Mouse (Mus musculus): ENCODE results near the gene Pzp. TPM values are rescaled to one million over a fixed set of nuclear protein-coding genes. Genes with fewer than 3 reads are reported as not detected.

Pzp gene
- total RNA-seq, 2 experiments from 2014 or later = 0.12 TPM

GRCm38 (mm10) chr6:128479463-128480454 lies 46.8 kb downstream of the Pzp start:
- intact Hi-C loops (cut with DNase I) = no loop called here
- peak; percentile 98 for DNase-seq

GRCm38 (mm10) chr6:128477495-128477894 lies 49.0 kb downstream of the Pzp start:
- no peak for DNase-seq
- intact Hi-C loops (cut with DNase I) = no loop called here

GRCm38 (mm10) chr6:128474112-128474511 lies 52.4 kb downstream of the Pzp start:
- intact Hi-C loops (cut with DNase I) = no loop called here
- no peak for DNase-seq

GRCm38 (mm10) chr6:128469451-128469850 lies 57.1 kb downstream of the Pzp start:
- peak; percentile 13 for DNase-seq
- intact Hi-C loops (cut with DNase I) = no loop called here

- DNase-seq = no peak
- intact Hi-C loops (cut with DNase I) = no loop called here
Measured at GRCm38 (mm10) chr6:128467298-128467697, 59.2 kb downstream of the Pzp start.

- intact Hi-C loops (cut with DNase I) = no loop called here
- no peak for DNase-seq
Measured at GRCm38 (mm10) chr6:128466563-128466962, 60.0 kb downstream of the Pzp start.

DNA sequence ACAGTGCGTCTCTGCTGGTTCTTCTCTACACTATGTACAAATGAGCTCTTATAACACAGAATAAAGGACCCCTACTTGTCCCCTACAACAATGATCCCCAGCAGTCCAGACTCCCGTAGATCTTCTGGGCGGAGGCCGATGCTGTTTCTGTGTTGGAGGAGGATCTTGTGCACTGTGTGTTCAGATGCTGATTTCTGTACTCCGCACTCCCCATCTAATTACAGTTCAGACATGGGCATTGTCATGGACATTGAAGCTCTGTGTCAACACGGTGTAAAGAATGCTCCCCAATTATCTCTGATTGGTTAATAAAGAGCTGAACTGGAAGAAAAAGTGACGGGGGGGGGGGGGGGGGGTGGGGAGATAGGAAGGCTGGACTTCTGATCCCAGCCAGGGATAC lies 60.5 kb downstream of the Pzp start:
- intact Hi-C loops (cut with DNase I) = no loop called here
- no peak for DNase-seq

DNA sequence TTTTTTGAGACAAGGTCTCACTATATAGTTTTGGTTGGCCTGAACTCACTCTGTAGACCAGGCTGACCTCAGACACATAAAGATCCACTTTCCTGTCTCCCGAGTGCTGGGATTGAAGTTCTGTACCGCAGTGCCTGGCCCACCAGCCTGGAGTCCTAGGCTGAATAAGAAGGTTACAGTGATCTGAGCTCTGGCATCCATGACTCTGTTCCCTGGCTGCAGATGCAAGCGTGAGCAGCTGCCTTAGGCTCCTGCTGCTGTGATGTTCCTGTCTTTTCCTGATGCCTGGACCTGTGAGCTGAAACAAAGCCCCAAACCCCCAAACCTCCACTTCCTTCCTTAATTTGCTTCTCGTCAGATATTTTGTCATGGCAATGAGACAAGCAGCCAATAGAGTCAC lies 61.5 kb downstream of the Pzp start:
- DNase-seq = no peak
- intact Hi-C loops (cut with DNase I) = no loop called here

DNA sequence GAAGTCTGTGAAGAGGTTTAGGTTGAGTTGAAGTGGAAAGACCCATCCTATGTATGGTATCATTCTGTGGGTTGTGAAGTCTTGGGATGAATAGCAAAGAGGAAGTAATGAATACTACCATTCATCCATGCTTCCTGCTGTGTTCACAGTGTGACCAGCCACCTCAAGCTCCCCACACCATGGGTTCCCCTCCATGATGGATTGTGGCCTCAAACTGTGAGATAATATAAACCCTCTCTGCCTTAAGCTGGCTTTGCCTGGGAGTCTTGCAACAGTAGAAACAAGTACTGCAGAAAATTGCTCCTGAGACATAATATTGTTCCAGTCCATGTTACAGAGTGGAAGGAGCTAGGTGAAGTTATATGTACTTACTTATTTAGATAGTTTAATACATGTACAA lies 64.9 kb downstream of the Pzp start:
- intact Hi-C loops (cut with DNase I) = no loop called here

DNA sequence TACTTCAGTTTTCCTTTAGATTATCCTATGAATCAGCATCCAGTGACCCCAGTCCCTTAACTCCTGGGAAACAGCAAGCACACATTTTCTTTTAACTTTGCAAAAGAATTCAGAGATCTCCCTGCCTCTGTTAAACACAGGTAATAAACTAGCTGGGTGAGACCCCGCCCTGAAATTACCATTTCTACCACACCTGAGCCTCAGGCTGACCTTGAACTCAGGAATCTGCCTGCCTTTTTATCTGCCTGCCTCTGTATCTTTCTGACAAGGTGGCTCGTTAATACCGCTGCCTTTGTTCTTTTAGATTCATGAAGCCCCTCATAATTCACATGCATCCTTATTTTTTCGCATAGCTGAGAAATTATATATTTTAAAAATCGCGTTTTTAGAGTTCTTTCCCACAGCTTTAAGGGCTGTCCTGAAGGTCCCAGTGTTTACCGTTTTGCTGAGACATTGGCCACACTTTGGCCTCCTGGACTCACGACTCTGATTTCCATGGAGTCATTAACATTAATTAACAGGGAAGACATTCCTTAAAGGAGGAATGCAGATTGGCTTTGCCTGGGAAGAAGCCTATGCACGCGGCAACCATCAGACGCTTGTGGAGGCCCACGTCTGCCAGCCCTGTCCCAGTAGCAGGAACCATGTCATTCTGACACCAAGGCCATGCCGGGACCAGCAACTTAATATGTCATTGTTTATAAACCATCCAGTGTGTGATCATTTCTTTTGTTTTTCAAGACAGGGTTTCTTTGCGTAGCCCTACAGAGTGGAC lies 65.6 kb downstream of the Pzp start:
- intact Hi-C loops (cut with DNase I) = no loop called here

More for the DNA sequence above, 64.9 kb downstream of the Pzp start:
- DNase-seq = no peak

GRCm38 (mm10) chr6:128460321-128460720 lies 66.2 kb downstream of the Pzp start:
- intact Hi-C loops (cut with DNase I) = no loop called here
- peak; percentile 36 for DNase-seq

More for the DNA sequence above, 65.6 kb downstream of the Pzp start:
- DNase-seq = no peak

DNA sequence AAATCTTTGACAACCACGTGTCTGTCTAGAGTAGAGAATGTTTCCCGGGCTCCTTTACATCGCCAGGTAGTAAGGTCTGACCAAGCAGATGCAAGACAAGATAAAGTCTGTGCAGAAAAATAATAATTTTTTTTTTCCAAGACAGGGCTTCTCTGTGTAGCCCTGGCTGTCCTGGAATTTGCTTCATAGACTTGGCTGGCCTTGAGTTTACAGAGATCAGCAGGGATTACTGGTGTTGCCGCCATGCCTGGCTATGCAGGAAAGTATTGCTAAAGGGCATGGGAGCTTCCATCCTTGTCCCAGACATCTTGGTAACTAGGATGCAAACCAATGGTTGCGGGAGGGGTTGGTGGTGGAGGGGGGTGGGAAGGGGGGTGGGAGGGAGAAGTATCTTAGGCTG lies 69.3 kb downstream of the Pzp start:
- intact Hi-C loops (cut with DNase I) = no loop called here
- no peak for DNase-seq

GRCm38 (mm10) chr6:128455835-128456605 lies 70.5 kb downstream of the Pzp start:
- intact Hi-C loops (cut with DNase I) = no loop called here
- DNase-seq = no peak

- no peak for DNase-seq
- intact Hi-C loops (cut with DNase I) = no loop called here
Measured at GRCm38 (mm10) chr6:128447063-128447462, 79.5 kb downstream of the Pzp start.

DNA sequence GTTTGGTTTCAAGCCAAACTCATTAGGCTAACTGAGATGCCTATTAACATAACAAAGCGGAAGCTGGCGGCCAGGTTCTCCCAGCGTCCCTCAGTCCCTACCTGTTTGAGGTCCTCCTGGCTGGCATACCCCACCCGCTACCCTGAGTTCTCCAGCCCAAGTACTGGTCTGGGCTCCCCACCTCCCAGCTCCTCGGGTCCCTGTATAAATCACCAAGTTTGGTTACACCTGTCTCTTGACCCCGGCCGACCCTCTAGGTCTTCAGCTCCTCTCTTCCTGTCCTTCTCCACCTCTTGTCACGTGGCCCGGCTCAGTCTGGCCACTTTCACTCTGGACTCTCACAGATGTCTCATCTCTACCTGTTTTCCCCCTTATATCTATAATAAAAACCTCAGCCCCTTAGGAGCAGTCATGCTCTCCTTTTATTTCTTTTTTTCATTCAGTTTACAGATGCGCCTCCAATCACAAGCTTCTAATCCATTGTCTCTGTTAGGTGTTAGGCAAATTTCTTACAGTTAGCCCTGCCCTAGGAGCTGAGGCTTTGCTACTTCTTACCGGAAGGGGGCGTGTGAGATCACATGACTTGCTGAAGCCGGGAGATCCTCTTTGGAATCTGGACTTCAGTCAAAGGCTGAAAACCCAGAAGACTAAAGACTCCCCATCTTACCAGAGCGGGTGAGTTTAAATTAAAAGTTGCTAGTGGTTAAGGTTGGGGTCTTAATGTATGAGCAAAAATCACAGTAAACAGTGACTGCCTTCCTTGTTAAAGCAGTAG lies 80.6 kb downstream of the Pzp start:
- intact Hi-C loops (cut with DNase I) = no loop called here
- peak; percentile 43 for DNase-seq

DNA sequence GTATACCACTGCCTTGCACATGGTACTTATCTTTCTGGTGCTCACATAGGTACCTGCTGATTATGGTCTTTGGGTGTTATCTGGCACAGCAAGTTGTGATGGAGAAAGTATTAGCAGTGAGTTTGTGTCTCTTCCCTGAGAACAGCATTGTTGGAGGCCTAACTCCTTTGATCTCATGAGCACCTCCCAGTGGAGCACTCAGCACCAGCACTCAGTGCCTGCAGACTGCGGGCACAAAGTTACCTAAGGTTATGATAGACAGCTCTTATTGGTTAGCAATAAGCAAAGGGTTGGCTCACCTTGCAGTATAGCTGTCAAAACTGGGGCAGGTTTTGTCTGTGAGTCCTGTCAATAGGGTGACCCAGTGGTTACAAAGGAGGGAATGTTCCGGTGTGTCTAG lies 86.3 kb downstream of the Pzp start:
- intact Hi-C loops (cut with DNase I) = no loop called here
- no peak for DNase-seq

DNA sequence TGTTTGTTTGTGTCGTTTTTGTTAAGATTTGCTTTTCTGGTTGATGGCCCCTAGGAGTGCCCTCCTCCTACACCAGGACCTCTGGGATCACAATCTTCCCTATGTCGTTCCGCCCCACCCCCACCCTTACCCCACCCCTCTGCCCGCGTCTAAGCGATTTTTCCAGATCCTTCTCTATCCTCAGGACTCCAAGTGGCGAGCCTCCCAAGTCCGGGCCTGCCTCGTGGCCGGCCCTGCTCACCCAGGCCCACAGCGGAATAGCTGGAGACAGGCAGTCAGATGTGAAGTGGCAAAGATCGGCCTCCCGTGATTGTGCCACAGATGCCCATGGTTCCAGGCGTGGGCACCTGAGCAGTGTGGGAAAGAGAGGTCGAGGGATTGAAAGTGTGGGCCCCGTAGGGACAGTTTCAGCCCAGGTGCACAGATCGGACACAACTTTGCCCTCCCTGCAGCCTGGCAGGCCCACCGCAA lies 87.6 kb downstream of the Pzp start:
- intact Hi-C loops (cut with DNase I) = no loop called here
- peak; percentile 16 for DNase-seq

DNA sequence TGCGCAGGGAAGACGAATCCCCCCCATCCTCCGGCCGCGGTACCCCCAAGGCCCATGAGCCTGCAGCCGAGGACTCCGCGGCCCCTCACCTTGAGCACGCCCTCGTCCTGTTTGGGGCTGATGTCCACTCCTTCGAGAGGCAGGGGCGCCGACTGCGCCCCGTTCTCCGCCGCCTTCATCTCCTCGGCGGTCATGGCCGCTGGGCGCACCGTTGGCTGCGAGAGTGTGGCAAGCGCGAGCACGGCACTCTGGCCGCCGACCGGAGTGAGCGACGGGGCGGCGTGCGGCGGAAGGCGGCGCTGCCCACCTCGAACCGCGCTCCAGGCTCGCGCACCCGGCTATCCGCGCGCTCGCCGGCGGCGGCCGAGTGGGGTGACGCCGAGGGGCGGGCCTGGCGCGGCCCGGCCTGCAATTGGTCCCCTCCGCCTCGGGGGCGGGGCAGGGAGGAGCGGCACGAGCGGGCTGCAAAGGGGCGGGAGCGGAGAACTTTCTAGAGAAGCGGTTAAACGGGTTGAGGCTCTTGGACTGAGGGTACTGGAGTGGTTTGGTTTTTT lies 88.1 kb downstream of the Pzp start, which contains the start of gene Fkbp4:
Gene Fkbp4, minus strand, starts transcription at position 361 of the 554 bp plus-strand sequence.
- DNase-seq = peak; percentile 94
- intact Hi-C loops (cut with DNase I) = no loop called here

- intact Hi-C loops (cut with DNase I) = no loop called here
- DNase-seq = peak; percentile 77
Measured at GRCm38 (mm10) chr6:128437731-128438316, 88.7 kb downstream of the Pzp start.

All from left cerebral cortex, postnatal 4 days (tissue).